Mouse (Mus musculus) skeletal muscle tissue, adult 2 months (tissue): ENCODE measurements around the gene Lmo3.

ENCODE experiments used
- DNase-seq: peaks from one replicate; pipeline ENCODE4 v3.0.0-alpha.2; 2012; ENCODE audit warnings: low read depth, low spot score

Gene Lmo3

GRCm38 (mm10) chr6:138424514-138425225 lies 157.1 kb downstream of the Lmo3 start:
- no peak for DNase-seq

- DNase-seq, result no peak
Observed at GRCm38 (mm10) chr6:138422671-138423321, 159.0 kb downstream of the Lmo3 start.

GRCm38 (mm10) chr6:138421931-138422531 lies 159.7 kb downstream of the Lmo3 start:
- DNase-seq, result no peak

- no peak for DNase-seq
Observed at GRCm38 (mm10) chr6:138421191-138421613, 160.6 kb downstream of the Lmo3 start.

- no peak for DNase-seq
Observed at GRCm38 (mm10) chr6:138420536-138420891, 161.3 kb downstream of the Lmo3 start.

GRCm38 (mm10) chr6:138419871-138420535 lies 161.8 kb downstream of the Lmo3 start:
- no peak for DNase-seq

- DNase-seq, result no peak
Observed at GRCm38 (mm10) chr6:138412075-138412474, 169.7 kb downstream of the Lmo3 start.

GRCm38 (mm10) chr6:138402031-138402430 lies 179.7 kb downstream of the Lmo3 start:
- DNase-seq, result no peak

GRCm38 (mm10) chr6:138398836-138399235 lies 182.9 kb downstream of the Lmo3 start:
- DNase-seq, result no peak

GRCm38 (mm10) chr6:138391085-138391484 lies 190.7 kb downstream of the Lmo3 start:
- no peak for DNase-seq

- no peak for DNase-seq
Observed at GRCm38 (mm10) chr6:138388168-138388936, 193.4 kb downstream of the Lmo3 start.

GRCm38 (mm10) chr6:138383208-138383607 lies 198.6 kb downstream of the Lmo3 start:
- no peak for DNase-seq

GRCm38 (mm10) chr6:138371176-138371575 lies 210.6 kb downstream of the Lmo3 start:
- no peak for DNase-seq

GRCm38 (mm10) chr6:138364111-138364510 lies 217.7 kb downstream of the Lmo3 start:
- no peak for DNase-seq

GRCm38 (mm10) chr6:138350587-138351345 lies 231.0 kb downstream of the Lmo3 start:
- no peak for DNase-seq

GRCm38 (mm10) chr6:138346558-138346957 lies 235.2 kb downstream of the Lmo3 start:
- DNase-seq, result no peak

GRCm38 (mm10) chr6:138335858-138336257 lies 245.9 kb downstream of the Lmo3 start:
- DNase-seq, result no peak

- no peak for DNase-seq
Observed at GRCm38 (mm10) chr6:138333991-138334390, 247.8 kb downstream of the Lmo3 start.

- no peak for DNase-seq
Observed at GRCm38 (mm10) chr6:138325744-138326400, 255.9 kb downstream of the Lmo3 start.

- no peak for DNase-seq
Observed at GRCm38 (mm10) chr6:138325145-138325544, 256.6 kb downstream of the Lmo3 start.
